Mouse (Mus musculus): ENCODE measurements around the gene Ccdc78. TPM values are rescaled to one million over a fixed set of nuclear protein-coding genes. Genes with fewer than 3 reads are reported as not detected.
A peak's percentile ranks its signal among the peaks of the same experiment; 100 is the strongest.

Gene Ccdc78
- total and polyA plus RNA-seq, 3 experiments = 0.08 to 0.85 TPM; not detected in 1

GRCm38 (mm10) chr17:25795609-25796092 lies 9.3 kb downstream of the Ccdc78 start, which contains the start of gene AC134908.4:
Gene AC134908.4, minus strand, starts transcription at chr17:25795659.
- H3K27ac ChIP-seq (ENCODE audit: control insufficient read depth, low read depth, low read length) = no peak within 1 kb of the TSS
- H3K79me2 ChIP-seq (ENCODE audit: control insufficient read depth, insufficient read depth, low read length, poor library complexity) = peaks cover 20% of the 10 kb centered on the region
- no peaks in the 10 kb centered on the region for H3K9me3 ChIP-seq (replicated peaks; ENCODE audit: insufficient read depth, low read length)
- peaks cover 0 to 29% of the 10 kb centered on the region in 2 experiments; a peak in 2 of 4 replicates for H3K4me1 ChIP-seq (ENCODE audit: control insufficient read depth in 1 of 2, insufficient read depth in 2 of 2, low read length in 2 of 2)
- H3K9ac ChIP-seq (ENCODE audit: control insufficient read depth, low read depth, low read length, poor library complexity, severe bottlenecking) = peak within 1 kb of the TSS; percentile 73
- no peak for DNase-seq (ENCODE audit: low read depth, low spot score)
- peak within 1 kb of the TSS; percentile 69 to 95 for H3K4me3 ChIP-seq (ENCODE audit: control insufficient read depth in 1 of 2, insufficient read depth in 1 of 2, low read depth in 2 of 2, low read length in 2 of 2)
- no peaks in the 10 kb centered on the region for H3K27me3 ChIP-seq (ENCODE audit: control insufficient read depth in 1 of 2, insufficient read depth in 2 of 2, low read length in 2 of 2)
- peaks cover 0 to 8% of the 10 kb centered on the region in 2 experiments; a peak in 1 of 4 replicates for H3K36me3 ChIP-seq (ENCODE audit: control insufficient read depth in 1 of 2, insufficient read depth in 2 of 2, low read length in 2 of 2)
- TF ChIP-seq NRF1 (IDR thresholded peaks at IDR 0.05; ENCODE audit: insufficient read depth, low read depth, low read length, poor library complexity, severe bottlenecking) = no peak
- TF ChIP-seq SMC3 (IDR thresholded peaks at IDR 0.05; ENCODE audit: low read depth, low read length) = no peak
- no peak for TF ChIP-seq RCOR1 (IDR thresholded peaks at IDR 0.05; ENCODE audit: low read depth, low read length)
- no peak for TF ChIP-seq POLR2AphosphoS2 (IDR thresholded peaks at IDR 0.05; ENCODE audit: low read length)
- TF ChIP-seq GABPA (IDR thresholded peaks at IDR 0.05; ENCODE audit: low read depth, low read length) = no peak
- TF ChIP-seq BHLHE40 (IDR thresholded peaks at IDR 0.05; ENCODE audit: borderline replicate concordance, low read depth, low read length) = no peak
- TF ChIP-seq MXI1 (IDR thresholded peaks at IDR 0.05; ENCODE audit: low read depth, low read length) = no peak
- no peak for TF ChIP-seq ZMIZ1 (IDR thresholded peaks at IDR 0.05; ENCODE audit: low read depth, low read length)
- TF ChIP-seq TAL1 (IDR thresholded peaks at IDR 0.05; ENCODE audit: low read length) = no peak
- no peak for TF ChIP-seq JUND (IDR thresholded peaks at IDR 0.05; ENCODE audit: low read depth, low read length)
- TF ChIP-seq GATA1 (IDR thresholded peaks at IDR 0.05; ENCODE audit: low read depth, low read length) = no peak
- TF ChIP-seq CHD1 (IDR thresholded peaks at IDR 0.05; ENCODE audit: low read depth, low read length) = no peak
- no peak for TF ChIP-seq ZKSCAN1 (IDR thresholded peaks at IDR 0.05; ENCODE audit: low read depth, low read length)
- TF ChIP-seq ZNF384 (IDR thresholded peaks at IDR 0.05; ENCODE audit: low read depth, low read length) = no peak
- no peak for TF ChIP-seq E2F4 (IDR thresholded peaks at IDR 0.05; ENCODE audit: borderline replicate concordance, low read depth, low read length)

GRCm38 (mm10) chr17:25796211-25796771 lies 9.9 kb downstream of the Ccdc78 start:
- Histone ChIP-seq H3K79me2 (ENCODE audit: control insufficient read depth, insufficient read depth, low read length, poor library complexity) (peaks cover 19% of the 10 kb centered on the region), H3K9me3 (replicated peaks; ENCODE audit: insufficient read depth, low read length) (no peaks in the 10 kb centered on the region), H3K4me1 (ENCODE audit: control insufficient read depth in 1 of 2, insufficient read depth in 2 of 2, low read length in 2 of 2) (peaks cover 0 to 24% of the 10 kb centered on the region in 2 experiments; a peak in 1 of 4 replicates), H3K9ac (ENCODE audit: control insufficient read depth, low read depth, low read length, poor library complexity, severe bottlenecking) (peak overlapping the region; percentile 73), H3K4me3 (ENCODE audit: control insufficient read depth in 1 of 2, insufficient read depth in 1 of 2, low read depth in 2 of 2, low read length in 2 of 2) (peak overlapping the region; percentile 69 to 95), H3K27me3 (ENCODE audit: control insufficient read depth in 1 of 2, insufficient read depth in 2 of 2, low read length in 2 of 2) (no peaks in the 10 kb centered on the region), H3K36me3 (ENCODE audit: control insufficient read depth in 1 of 2, insufficient read depth in 2 of 2, low read length in 2 of 2) (peaks cover 0 to 4% of the 10 kb centered on the region in 2 experiments; a peak in 1 of 4 replicates), H3K27ac (ENCODE audit: control insufficient read depth, low read depth, low read length) (no peak overlapping the region)
- no peak for TF ChIP-seq MYB (IDR thresholded peaks at IDR 0.05; ENCODE audit: low read depth, low read length)
- TF ChIP-seq POLR2A (IDR thresholded peaks at IDR 0.05; ENCODE audit: control insufficient read depth in 1 of 2, insufficient read depth in 1 of 2, low read depth in 1 of 2, low read length in 2 of 2, poor library complexity in 1 of 2) = 0 out of 4 replicates have a peak, but pooled peaks of 1 of the 2 experiments have one; percentile 1
- no peak for TF ChIP-seq MAZ (IDR thresholded peaks at IDR 0.05; ENCODE audit: low read depth, low read length)
- DNase-seq (ENCODE audit: low read depth, low spot score) = peak; percentile 40

All from MEL (cell line).